Mouse (Mus musculus) embryonic facial prominence, embryonic 13.5 days (tissue): ENCODE data around the gene Pkn1. TPM values are rescaled to one million over a fixed set of nuclear protein-coding genes. Genes with fewer than 3 reads are reported as not detected.
A peak's percentile ranks its signal among the peaks of the same experiment; 100 is the strongest.

Source experiments
- ATAC-seq: fragments of 200-750 bp; cut with Nextera tagmentation; 2 replicates; pipeline ENCODE4 v1.8.0; 2017; ENCODE audit warnings: low read depth; ENCODE audit not compliant: insufficient number of reproducible peaks, insufficient read depth, low FRiP score, low TSS enrichment
- H3K27ac ChIP-seq: fragments of 300-500 bp; sonication (generic); 2 replicates; pipeline ENCODE4 v1.5.1; 2015; ENCODE audit warnings: moderate library complexity, mild to moderate bottlenecking, inconsistent platforms
- H3K27me3 ChIP-seq: fragments of 300-500 bp; sonication (generic); 2 replicates; pipeline ENCODE4 v1.6.1; 2015; ENCODE audit warnings: mild to moderate bottlenecking, inconsistent platforms
- H3K36me3 ChIP-seq: fragments of 300-500 bp; sonication (generic); 2 replicates; pipeline ENCODE4 v1.6.1; 2015; ENCODE audit warnings: mild to moderate bottlenecking, inconsistent platforms
- H3K4me1 ChIP-seq: fragments of 300-500 bp; sonication (generic); 2 replicates; pipeline ENCODE4 v1.6.1; 2015; ENCODE audit warnings: inconsistent platforms
- H3K4me2 ChIP-seq: fragments of 300-500 bp; sonication (generic); 2 replicates; pipeline ENCODE4 v1.6.1; 2015; ENCODE audit warnings: moderate library complexity, mild to moderate bottlenecking, inconsistent platforms
- H3K4me3 ChIP-seq: fragments of 300-500 bp; sonication (generic); 2 replicates; pipeline ENCODE4 v1.5.1; 2015; ENCODE audit warnings: mild to moderate bottlenecking, inconsistent platforms
- H3K9ac ChIP-seq: fragments of 300-500 bp; sonication (generic); 2 replicates; pipeline ENCODE4 v1.6.1; 2015; ENCODE audit warnings: mild to moderate bottlenecking, inconsistent platforms
- H3K9me3 ChIP-seq: fragments of 300-500 bp; sonication (generic); 2 replicates; pipeline ENCODE4 v1.6.1; 2016; ENCODE audit warnings: inconsistent platforms
- WGBS: fragments of 180-500 bp; shearing (Covaris S2); methylation state at CpG from one replicate; pipeline ENCODE4 v1.1.7; 2015; ENCODE audit warnings: mixed read lengths; 5-methylcytosine and 5-hydroxymethylcytosine counted together
- polyA plus RNA-seq: library from polyadenylated mRNA; unstranded; fragments of >200 nt; fragmentation: Nextera tagmentation; extraction: Ambion mirVana; gene quantifications from 2 replicates; pipeline ENCODE4 v1.2.1, GENCODE M21; 2015

The Pkn1 gene
- polyA plus RNA-seq, 1 experiment from 2014 or later, result 23.5 TPM

DNA sequence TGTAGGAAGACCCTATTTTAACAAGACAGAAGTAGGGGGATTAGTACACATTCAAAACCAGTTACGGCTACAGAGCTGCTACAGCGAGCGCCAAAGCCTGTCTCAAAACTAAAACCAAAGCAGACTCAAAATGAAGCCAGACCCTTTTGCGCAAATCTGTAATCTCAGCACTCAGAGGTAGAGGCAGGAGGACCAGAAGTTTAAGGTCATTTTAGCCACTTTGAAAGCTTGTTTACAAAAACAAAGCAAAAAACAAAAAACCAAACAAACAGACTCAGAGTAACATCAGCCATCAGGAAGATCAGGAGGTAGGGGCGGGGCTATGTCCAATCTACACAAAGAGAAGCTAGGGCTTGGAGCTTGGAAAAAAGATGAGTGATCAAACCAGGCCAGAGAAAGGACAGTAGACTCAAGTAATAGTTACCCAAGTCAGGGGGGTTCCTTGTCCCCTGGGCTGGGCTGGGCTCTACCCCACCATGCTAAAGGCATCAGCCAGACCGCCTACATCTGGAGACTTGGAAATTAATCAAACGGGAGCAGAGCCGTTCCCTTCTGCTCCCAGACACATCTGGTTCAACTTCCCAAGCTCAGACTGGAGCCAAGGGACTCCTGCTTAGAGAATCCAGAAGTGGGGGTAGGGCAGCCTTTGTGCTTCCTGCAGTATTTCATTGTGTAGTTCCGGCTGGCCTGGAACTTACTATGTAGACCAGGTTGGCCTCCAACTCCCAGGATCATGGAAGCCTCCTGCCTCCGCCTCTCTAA is 40.2 kb upstream of the Pkn1 start:
- Histone ChIP-seq H3K27ac (peak overlapping the region; percentile 85), H3K4me3 (peak overlapping the region; percentile 62), H3K27me3 (no peaks in the 10 kb centered on the region), H3K9me3 (no peaks in the 10 kb centered on the region), H3K4me1 (peaks cover 42% of the 10 kb centered on the region), H3K9ac (0 out of 2 replicates have a peak overlapping the region, but pooled peaks have one; percentile 21), H3K36me3 (no peaks in the 10 kb centered on the region), H3K4me2 (peak overlapping the region; percentile 88)
- ATAC-seq, result peak; percentile 46; the same call in 1 of the 2 replicates
- 37% methylated on average over 10 of the region's 10 CpGs for WGBS

GRCm38 (mm10) chr8:83737852-83738562 is 39.0 kb upstream of the Pkn1 start:
- Histone ChIP-seq H3K9ac (peak overlapping the region; percentile 27; the same call in 1 of the 2 replicates), H3K27me3 (no peaks in the 10 kb centered on the region), H3K9me3 (no peaks in the 10 kb centered on the region), H3K27ac (peak overlapping the region; percentile 85), H3K4me1 (peaks cover 42% of the 10 kb centered on the region), H3K4me2 (peak overlapping the region; percentile 88), H3K4me3 (no peak overlapping the region; the same call in 1 of the 2 replicates), H3K36me3 (no peaks in the 10 kb centered on the region; the same call in 1 of the 2 replicates)
- ATAC-seq, result no peak
- WGBS, result 64% methylated on average over 4 of the region's 4 CpGs

- no peak overlapping the region for H3K9ac ChIP-seq
- no peaks in the 10 kb centered on the region for H3K27me3 ChIP-seq
- H3K27ac ChIP-seq, result peak overlapping the region; percentile 85
- H3K4me3 ChIP-seq, result no peak overlapping the region
- H3K4me2 ChIP-seq, result peak overlapping the region; percentile 88; the same call in 1 of the 2 replicates
- ATAC-seq, result no peak
- H3K36me3 ChIP-seq, result peaks cover 3% of the 10 kb centered on the region; the same call in 1 of the 2 replicates
- H3K4me1 ChIP-seq, result peaks cover 42% of the 10 kb centered on the region
- H3K9me3 ChIP-seq, result no peaks in the 10 kb centered on the region
- WGBS, result 88% methylated on average over 4 of the region's 4 CpGs
Measured at GRCm38 (mm10) chr8:83737346-83737745, 38.4 kb upstream of the Pkn1 start.

GRCm38 (mm10) chr8:83736681-83737080 is 37.7 kb upstream of the Pkn1 start:
- no peak overlapping the region for H3K9ac ChIP-seq
- WGBS, result 90% methylated on average over 4 of the region's 4 CpGs
- H3K9me3 ChIP-seq, result no peaks in the 10 kb centered on the region
- H3K36me3 ChIP-seq, result peaks cover 9% of the 10 kb centered on the region
- H3K4me3 ChIP-seq, result no peak overlapping the region
- H3K4me1 ChIP-seq, result peaks cover 42% of the 10 kb centered on the region
- H3K27me3 ChIP-seq, result no peaks in the 10 kb centered on the region
- no peak overlapping the region for H3K4me2 ChIP-seq
- no peak overlapping the region for H3K27ac ChIP-seq
- ATAC-seq, result no peak

- H3K27me3 ChIP-seq, result no peaks in the 10 kb centered on the region
- no peak overlapping the region for H3K27ac ChIP-seq
- WGBS, result 76% methylated on average over 6 of the region's 6 CpGs
Measured at GRCm38 (mm10) chr8:83732919-83733318, 33.9 kb upstream of the Pkn1 start.

GRCm38 (mm10) chr8:83731906-83732305 is 32.9 kb upstream of the Pkn1 start:
- 0 out of 2 replicates have a peak, but pooled peaks cover 6% of the 10 kb centered on the region for H3K4me1 ChIP-seq
- H3K36me3 ChIP-seq, result peaks cover 45% of the 10 kb centered on the region
- no peak overlapping the region for H3K9ac ChIP-seq
- no peak overlapping the region for H3K4me3 ChIP-seq
- no peaks in the 10 kb centered on the region for H3K9me3 ChIP-seq
- H3K4me2 ChIP-seq, result no peak overlapping the region
- no peak overlapping the region for H3K27ac ChIP-seq
- 76% methylated on average over 5 of the region's 5 CpGs for WGBS
- no peak for ATAC-seq
- no peaks in the 10 kb centered on the region for H3K27me3 ChIP-seq

More at GRCm38 (mm10) chr8:83732919-83733318, 33.9 kb upstream of the Pkn1 start:
- H3K4me2 ChIP-seq, result no peak overlapping the region
- H3K9ac ChIP-seq, result no peak overlapping the region
- H3K4me1 ChIP-seq, result peaks cover 14% of the 10 kb centered on the region
- no peaks in the 10 kb centered on the region for H3K9me3 ChIP-seq
- H3K4me3 ChIP-seq, result no peak overlapping the region
- peaks cover 40% of the 10 kb centered on the region for H3K36me3 ChIP-seq
- ATAC-seq, result no peak

GRCm38 (mm10) chr8:83729009-83729807 is 30.2 kb upstream of the Pkn1 start:
- Histone ChIP-seq H3K4me1 (peaks cover 9% of the 10 kb centered on the region; the same call in 1 of the 2 replicates), H3K9ac (no peak overlapping the region), H3K27me3 (no peaks in the 10 kb centered on the region), H3K36me3 (peaks cover 65% of the 10 kb centered on the region), H3K27ac (no peak overlapping the region), H3K4me3 (no peak overlapping the region), H3K9me3 (no peaks in the 10 kb centered on the region), H3K4me2 (no peak overlapping the region)
- ATAC-seq, result no peak
- 56% methylated on average over 11 of the region's 11 CpGs for WGBS

DNA sequence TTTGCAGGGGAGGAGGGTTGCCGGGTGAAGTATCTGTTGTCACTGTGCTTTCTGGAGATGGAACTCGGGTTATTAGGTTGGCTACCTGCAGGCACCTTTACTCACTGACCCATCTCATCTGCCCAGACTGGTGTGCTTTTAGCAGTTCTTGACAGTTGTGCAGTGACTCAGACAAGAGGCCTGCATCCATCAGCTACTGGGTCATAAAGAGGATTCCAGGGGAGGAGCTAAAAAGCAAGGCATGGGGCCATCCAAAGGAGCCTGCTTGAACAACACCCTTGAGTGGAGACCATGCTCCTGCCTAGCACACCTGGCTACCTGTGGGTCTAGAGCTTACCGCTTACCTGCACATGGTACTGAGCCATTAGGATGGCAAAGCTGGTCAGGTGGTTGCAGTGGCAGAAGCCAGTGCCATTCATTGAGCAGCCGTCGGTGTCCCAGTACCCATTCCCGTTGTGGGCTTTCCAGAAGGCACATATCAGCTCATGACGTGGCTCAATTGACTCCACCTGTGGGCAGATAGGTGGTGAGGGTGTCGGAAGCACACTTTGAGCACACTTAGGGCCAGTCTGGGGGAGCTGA is 26.6 kb upstream of the Pkn1 start:
- peaks cover 9% of the 10 kb centered on the region; the same call in 1 of the 2 replicates for H3K4me1 ChIP-seq
- no peak for ATAC-seq
- no peaks in the 10 kb centered on the region for H3K27me3 ChIP-seq
- H3K27ac ChIP-seq, result no peak overlapping the region
- peaks cover 83% of the 10 kb centered on the region for H3K36me3 ChIP-seq
- H3K9me3 ChIP-seq, result no peaks in the 10 kb centered on the region
- 93% methylated on average over 8 of the region's 8 CpGs for WGBS
- H3K4me3 ChIP-seq, result no peak overlapping the region
- no peak overlapping the region for H3K9ac ChIP-seq
- H3K4me2 ChIP-seq, result no peak overlapping the region

GRCm38 (mm10) chr8:83724697-83725482 is 25.9 kb upstream of the Pkn1 start:
- 44% methylated on average over 15 of the region's 15 CpGs for WGBS
- Histone ChIP-seq H3K9ac (no peak overlapping the region), H3K4me2 (no peak overlapping the region), H3K9me3 (no peaks in the 10 kb centered on the region), H3K27me3 (no peaks in the 10 kb centered on the region), H3K36me3 (peaks cover 85% of the 10 kb centered on the region), H3K27ac (no peak overlapping the region), H3K4me1 (peaks cover 9% of the 10 kb centered on the region; the same call in 1 of the 2 replicates), H3K4me3 (no peak overlapping the region)
- no peak for ATAC-seq

DNA sequence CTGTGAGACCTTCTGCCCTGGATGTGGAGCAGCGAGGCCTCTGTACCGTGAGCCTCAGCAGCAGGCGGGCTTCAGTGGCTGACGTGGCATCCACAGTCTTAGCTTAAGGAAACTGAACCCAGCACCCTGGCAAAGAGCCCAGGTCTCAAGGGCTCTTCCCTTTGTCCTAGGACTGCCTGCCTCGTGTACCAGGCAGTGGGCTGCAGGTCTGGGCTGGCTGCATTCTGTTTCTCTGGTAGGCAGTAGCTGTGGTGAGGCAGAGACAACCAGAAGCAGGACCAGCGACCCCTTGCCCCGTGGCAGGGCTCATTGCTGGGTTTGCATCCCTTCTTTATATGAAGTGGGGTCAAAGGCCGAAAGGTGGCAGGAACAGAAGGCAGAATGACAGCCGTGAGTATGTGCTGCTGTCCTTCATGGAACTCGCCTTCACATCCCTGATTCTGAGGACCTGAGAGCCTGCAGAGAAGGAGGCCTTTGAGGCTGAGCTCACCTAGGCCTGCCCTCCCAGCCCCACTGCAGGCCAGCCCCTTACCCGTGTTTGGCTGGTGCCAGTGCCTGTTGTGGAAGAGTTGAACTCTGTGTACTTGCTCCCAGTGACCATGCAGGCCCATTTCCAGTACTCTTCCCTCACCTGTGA is 24.6 kb upstream of the Pkn1 start:
- H3K27me3 ChIP-seq, result no peaks in the 10 kb centered on the region
- H3K27ac ChIP-seq, result no peak overlapping the region
- H3K4me1 ChIP-seq, result peaks cover 3% of the 10 kb centered on the region; the same call in 1 of the 2 replicates
- H3K9me3 ChIP-seq, result no peaks in the 10 kb centered on the region
- H3K4me2 ChIP-seq, result no peak overlapping the region
- H3K36me3 ChIP-seq, result peaks cover 83% of the 10 kb centered on the region
- 85% methylated on average over 11 of the region's 11 CpGs for WGBS
- ATAC-seq, result no peak
- no peak overlapping the region for H3K9ac ChIP-seq
- H3K4me3 ChIP-seq, result no peak overlapping the region
